Mouse (Mus musculus): Measurements from ENCODE around the gene Ociad1.

Ociad1 gene

DNA sequence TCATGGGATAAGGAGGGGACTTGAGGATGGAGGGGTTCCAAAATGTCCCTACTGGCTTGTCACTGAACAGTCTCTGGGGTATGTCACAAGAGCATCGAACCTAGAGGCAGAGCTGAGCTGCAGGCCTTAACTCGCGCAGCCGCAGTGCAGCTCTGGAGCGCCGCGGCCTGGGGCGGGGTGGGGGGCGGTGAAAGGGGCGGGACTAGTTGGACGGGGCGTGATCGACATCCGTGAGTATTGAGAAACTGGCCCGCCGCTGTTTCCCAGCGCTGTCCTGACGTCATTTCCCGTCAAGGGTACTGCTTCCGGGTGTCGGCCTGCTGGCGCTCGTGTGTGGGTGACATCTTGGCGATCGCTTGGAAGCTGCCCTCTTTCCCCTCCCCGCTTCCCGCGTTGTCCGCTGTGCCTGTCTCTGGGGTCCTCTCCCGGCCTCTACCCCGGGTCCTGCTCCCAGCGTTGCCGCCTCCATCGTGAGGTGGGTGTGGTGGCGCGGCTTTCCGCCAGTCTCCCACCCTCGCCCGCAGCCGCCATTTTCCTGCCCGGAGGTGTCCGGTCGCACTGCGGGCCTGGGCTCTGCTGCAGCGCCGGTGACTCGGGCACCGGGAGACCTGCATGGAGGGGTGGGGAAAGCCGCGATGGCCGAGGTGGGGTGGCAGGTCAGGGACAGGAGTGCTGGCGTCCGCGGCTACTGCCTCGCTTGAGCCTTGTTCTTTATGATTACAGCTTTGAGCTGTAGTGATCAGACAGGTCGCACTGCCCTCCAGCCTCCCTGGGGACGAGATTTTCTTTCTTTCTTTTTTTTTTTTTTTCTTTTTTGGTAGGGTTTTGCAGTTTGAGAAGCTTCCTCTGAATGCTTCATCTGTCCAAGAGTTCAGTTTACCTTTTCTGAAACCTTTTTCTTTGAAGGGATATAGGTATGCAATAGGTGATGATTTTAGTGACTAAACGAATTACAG, at the start of gene Ociad1:
Gene Ociad1 (plus strand): TSS at position 283 of the 956 bp plus-strand sequence.
- peak; percentile 93 for DNase-seq (ENCODE audit: low spot score)

DNA sequence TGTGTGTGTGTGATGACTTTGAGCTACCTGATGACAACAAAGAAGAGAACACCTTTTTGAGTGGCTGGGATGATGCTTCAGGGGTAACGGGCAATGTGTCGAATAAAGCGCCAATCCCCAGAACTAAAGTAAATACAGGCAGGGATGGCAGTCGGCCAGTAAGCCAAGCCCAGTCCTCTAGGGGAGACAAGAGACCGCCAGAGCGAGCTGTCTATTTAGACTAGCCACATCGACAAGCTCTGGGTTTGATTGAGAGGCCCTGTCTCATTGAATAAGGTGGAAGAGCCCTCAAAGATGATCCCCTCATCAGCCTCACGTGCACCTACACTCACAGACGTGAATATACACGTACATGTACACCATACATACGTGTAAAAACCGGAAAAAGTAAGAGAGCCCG, 48.2 kb upstream of the Ociad1 start:
- no peak for DNase-seq (ENCODE audit: low spot score)

- no peak for DNase-seq (ENCODE audit: low spot score)
Measured at GRCm38 (mm10) chr5:73246414-73246813, 46.2 kb upstream of the Ociad1 start.

DNA sequence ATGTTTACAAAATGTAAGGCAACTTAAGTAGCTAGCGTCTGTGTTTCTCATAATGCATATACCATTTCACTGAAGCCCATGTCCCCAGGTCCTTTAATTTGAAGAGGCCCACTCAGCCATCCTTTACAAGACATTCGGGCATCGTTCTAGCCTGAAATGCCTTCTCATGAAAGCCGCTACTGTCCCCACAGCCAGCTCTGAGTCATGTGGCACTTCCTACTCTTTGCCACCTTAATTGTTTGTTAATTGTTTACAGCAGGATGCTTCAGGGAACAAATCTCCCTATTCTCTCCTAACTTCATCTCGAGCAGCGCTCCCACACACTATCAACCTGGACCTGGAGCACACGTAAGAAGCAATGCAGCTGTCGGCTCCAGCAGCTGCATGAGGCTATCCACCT, 44.4 kb upstream of the Ociad1 start:
- DNase-seq (ENCODE audit: low spot score), result no peak

- DNase-seq (ENCODE audit: low spot score), result no peak
Measured at GRCm38 (mm10) chr5:73249341-73249740, 43.2 kb upstream of the Ociad1 start.

- no peak for DNase-seq (ENCODE audit: low spot score)
Measured at GRCm38 (mm10) chr5:73252739-73253138, 39.8 kb upstream of the Ociad1 start.

GRCm38 (mm10) chr5:73254660-73255059, 37.9 kb upstream of the Ociad1 start:
- no peak for DNase-seq (ENCODE audit: low spot score)

DNA sequence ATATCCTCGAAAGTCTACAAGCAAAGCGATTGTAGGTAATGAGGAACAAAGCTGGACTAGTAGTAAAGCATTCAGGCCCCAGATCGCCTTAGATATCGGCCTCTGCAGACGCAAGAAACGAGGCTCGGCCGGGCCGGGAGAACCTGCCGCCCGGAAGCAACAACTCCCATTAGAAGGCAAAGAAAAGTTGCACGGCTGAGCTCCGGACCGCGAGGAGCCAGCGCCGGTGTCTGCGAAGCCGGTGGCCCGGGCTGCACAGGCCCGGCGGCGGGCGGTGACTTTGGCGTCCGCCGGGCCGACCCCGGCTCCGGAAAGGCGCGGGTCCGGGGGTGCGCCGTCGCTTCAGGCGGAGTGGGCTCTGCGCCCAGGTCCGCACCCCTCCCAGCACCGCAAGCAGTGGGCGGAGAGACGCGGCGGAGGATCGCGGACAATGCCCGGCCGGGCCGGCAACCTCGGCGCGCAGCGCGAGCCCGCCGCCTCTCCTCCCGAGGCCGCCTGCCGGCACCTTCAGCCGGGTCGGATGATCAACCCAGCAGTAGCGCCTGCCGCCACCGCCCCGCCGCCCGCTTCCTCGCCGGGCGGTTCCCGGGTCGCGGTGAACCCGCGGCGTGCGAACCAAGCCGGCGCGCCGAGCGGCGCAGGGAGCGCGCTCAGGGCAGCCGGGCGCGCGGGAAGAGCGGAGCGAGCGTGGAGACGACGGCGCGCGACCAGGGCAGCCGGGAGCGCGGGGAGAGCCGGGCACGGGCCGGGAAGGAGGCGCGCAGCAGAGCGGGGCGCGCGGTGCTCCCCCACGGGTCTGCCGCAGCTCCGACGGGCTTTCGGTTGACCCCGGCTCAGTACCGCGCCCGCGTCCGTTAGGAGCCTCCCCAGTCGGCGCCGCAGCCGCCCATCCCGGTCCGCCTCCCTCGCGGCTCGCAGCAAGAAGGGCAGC, 37.0 kb upstream of the Ociad1 start:
- DNase-seq (ENCODE audit: low spot score), result peak; percentile 32

DNA sequence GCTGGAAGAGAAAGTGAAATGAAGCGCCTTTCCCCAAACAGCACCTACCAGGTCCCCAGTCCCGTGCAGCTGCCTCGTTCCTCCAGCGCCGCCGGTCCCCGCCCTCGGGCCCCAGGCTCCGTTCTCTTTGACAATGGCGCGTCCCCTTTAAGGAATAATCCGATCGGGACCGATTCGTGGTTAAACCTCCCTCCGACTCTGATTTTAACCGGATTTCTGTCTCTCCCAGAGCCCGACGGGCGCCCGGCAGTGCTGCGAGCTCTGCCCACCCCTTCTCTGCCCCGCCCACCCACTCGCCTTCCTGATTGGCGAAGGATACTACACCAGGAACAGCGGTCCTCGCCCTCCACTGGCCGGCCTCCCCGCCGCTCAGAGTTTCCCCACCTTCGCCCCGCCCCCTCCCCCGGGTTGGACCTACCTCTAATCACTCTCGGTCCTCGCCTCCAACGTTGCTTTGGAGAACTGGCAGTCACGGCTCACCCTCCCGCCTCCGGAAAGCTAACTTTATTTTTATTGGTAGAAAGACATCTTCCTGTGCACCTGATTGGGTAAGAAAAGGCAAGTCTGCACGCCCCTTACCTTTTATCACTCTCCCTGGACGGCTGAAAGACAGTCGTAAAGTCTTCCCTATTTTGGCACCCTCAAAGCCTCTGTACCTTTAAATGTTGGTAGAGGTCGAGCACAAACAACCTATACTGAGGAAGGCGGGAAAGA, 36.1 kb upstream of the Ociad1 start, which contains the start of gene Fryl:
Gene Fryl (minus strand): TSS at position 268 of the 714 bp plus-strand sequence.
- peak; percentile 94 for DNase-seq (ENCODE audit: low spot score)

- DNase-seq (ENCODE audit: low spot score), result no peak
Measured at GRCm38 (mm10) chr5:73257096-73257495, 35.5 kb upstream of the Ociad1 start.

DNA sequence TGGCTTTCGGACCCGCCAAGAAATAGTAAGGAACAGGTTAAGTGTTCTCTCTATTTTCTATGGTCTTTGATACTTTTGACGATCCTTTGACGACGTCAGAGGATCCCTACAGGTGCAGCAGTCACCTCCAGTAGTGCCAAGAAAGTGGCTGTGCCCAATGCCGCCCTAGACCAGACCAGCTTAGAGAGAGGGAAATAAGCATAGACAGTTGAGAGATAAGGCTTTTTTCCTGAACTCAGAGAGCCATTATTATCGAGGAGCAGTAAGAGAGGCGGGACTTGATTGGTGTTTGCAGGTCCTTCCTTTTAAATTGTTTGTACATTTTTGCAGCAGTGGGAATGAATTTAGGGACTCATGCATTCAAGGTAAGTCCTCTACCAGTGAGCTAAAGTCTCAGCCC, 34.9 kb upstream of the Ociad1 start:
- no peak for DNase-seq (ENCODE audit: low spot score)

- DNase-seq (ENCODE audit: low spot score), result no peak
Measured at GRCm38 (mm10) chr5:73264122-73264521, 28.5 kb upstream of the Ociad1 start.

- DNase-seq (ENCODE audit: low spot score), result no peak
Measured at GRCm38 (mm10) chr5:73265460-73265859, 27.1 kb upstream of the Ociad1 start.

DNA sequence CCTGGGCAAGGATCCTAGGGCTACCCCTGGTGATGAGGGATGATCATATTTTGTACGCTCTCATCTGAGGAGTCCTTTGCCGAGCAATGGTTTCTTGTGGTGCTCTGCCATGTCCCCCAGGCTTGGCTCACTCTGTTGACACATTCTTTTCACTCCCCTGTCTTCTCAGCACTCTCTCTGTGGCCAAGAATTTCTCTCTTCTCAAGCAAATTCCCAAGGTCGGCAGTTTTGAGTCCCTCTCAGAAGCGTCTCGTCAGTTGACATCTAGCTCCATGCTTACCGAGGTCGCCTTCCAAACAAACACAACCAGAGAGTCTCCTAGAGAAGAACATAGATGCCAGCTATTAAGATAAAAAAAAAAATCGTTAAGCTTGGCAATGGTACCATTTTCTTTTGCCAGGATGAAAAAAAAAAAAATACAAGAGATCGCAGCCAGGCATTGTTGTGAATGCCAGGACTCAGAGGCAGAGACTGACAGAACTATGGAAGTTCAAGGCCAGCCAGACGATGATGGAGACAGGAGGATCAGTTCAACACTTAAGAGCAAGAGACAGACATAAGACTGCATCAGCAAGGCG, 23.9 kb upstream of the Ociad1 start:
- peak; percentile 21 for DNase-seq (ENCODE audit: low spot score)

DNA sequence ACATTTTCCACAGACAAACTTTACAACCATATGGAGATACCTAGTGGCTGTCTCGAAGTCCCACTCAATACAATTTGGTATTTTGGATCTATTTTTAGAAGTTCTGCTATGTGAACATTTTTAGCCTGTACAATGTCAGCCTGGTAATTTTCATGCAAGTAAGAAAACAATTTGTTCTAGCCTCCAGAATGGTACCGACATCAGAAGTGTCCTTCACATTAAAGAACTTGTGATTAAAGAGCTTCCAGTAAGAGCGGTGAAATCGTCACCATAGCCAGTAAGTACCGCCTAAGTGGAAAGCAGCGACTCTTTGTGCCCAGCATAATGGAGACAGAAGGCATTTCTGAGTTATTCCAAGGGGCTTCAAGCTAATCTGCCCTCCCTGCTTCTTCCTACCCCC, 22.0 kb upstream of the Ociad1 start:
- no peak for DNase-seq (ENCODE audit: low spot score)

GRCm38 (mm10) chr5:73273171-73273570, 19.4 kb upstream of the Ociad1 start:
- no peak for DNase-seq (ENCODE audit: low spot score)

DNA sequence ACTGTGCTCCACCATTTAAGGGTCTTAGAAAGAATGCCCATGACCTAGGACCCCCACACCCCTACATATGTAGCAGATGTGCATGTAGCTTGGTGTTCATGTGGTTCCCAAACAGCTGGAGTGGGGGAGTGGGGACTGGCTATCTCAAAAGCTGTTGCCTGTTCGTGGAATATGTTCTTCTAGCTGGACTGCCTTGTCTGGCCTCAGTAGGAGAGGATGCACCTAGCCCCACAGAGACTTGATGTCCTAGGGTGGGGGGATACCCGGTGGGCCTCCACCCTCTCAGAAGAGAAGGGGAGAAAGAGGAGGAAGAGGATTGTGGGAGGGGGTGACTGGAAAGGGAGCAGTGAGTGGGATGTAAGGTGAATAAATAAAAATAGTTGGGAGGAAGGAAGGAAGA, 17.6 kb upstream of the Ociad1 start:
- DNase-seq (ENCODE audit: low spot score), result no peak

DNA sequence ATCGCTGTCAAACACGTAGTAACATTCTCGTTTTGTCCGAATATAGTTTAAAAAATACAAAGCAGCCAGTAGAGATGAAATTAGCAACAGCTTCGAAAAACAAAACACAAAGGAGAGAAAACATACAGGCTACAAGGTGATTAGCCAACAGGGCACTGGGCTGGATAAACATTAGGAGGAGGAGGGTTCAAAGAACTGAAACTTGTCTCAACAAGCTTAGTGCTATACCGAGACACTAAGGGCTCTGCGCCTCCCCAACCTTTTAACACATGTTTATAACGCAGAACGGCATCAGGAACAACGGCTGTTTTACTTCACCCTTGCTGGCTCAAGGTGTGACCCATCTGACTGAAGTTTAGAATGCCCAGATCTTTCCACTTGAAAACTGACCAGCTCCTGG, 13.4 kb upstream of the Ociad1 start:
- DNase-seq (ENCODE audit: low spot score), result no peak

DNA sequence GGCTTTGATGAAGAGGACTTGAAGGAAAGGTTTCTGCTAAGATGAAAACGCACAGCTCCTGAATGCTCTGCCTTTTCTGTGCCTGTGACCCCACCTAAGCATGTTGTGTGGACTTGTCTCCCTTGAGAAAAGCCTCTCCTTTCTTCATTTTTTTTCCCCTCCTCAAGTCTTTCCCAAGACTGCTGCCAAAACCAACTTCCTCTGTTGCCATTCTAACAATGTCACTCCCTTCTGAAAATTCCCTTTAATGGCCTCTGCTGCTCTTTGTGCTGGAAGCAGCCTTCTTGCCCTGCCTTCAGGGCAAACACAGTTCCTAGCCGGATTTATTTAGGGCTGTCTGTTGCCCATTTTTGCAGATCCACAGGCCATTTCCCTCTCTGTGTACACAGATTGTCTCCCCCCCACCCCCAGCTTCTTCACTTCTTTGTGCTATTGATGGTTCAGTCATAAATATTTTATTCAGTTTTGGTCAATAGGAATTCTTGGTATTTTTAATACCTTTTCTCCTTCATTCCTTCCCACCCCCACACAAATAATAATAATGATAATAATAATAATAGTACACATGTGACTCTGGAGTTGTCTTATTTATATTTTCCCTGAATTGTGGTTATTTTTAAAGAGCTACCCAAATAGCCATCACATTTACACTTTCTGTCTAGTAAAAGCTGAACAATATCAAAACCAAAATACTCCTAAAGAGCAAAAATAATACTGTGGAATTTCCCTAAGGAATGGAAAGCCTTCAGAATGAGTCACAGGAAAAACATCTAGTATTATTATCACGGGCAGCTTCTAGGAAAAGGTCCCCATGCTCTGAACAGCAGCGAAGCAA, 12.6 kb upstream of the Ociad1 start:
- no peak for DNase-seq (ENCODE audit: low spot score)

DNA sequence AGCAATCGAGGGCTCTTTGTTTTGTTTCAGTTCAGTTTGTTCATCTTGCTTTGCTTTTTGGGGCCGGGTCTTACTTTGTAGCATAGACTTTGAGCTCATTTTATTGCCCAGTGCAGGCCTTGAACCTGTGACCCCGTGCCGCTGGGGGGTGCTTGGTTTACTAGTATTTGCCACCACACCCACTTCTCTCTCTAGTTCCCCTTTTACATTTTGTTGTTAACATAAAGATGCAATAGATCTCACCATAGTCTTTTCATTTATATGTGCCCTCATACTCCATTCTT, 12.1 kb upstream of the Ociad1 start:
- DNase-seq (ENCODE audit: low spot score), result no peak

- no peak for DNase-seq (ENCODE audit: low spot score)
Measured at GRCm38 (mm10) chr5:73284046-73284445, 8.5 kb upstream of the Ociad1 start.
